Mouse (Mus musculus): ENCODE measurements around the gene Nhsl2. TPM values are rescaled to one million over a fixed set of nuclear protein-coding genes. Genes with fewer than 3 reads are reported as not detected.

The Nhsl2 gene
- polyA plus RNA-seq, 1 experiment from 2014 or later, result 1.6 TPM

DNA sequence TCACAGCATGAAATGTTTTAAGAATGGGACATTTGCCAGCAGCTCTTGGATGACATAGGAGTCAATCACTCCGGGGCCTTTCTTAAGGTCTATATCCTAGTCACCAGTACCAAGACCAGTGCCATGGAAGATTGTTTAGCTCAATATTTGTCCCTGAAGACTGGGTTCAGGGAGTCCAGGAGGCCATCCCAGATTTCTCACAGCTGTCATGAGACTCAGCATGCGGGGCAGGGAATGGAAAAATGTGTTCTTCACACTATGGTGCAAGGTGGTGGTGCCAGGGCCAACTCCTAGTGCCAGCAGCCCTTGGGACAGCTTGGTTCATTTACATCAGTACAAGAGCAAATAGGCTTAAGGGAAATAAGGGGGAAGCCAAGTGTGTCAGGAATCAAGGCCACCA is 131.4 kb downstream of the Nhsl2 start:
- ATAC-seq (ENCODE audit: insufficient read depth), result no peak
- 63% methylated on average over 2 of the region's 2 CpGs for WGBS (ENCODE audit: insufficient replicate concordance)
- Histone ChIP-seq H3K4me2 (no peak overlapping the region), H3K36me3 (replicated peaks) (no peaks in the 10 kb centered on the region), H3K4me1 (replicated peaks) (no peaks in the 10 kb centered on the region), H3K9ac (no peak overlapping the region), H3K9me3 (replicated peaks) (no peaks in the 10 kb centered on the region), H3K27ac (replicated peaks) (no peak overlapping the region), H3K27me3 (peaks cover 15% of the 10 kb centered on the region; the same call in 1 of the 2 replicates), H3K4me3 (replicated peaks) (no peak overlapping the region)

DNA sequence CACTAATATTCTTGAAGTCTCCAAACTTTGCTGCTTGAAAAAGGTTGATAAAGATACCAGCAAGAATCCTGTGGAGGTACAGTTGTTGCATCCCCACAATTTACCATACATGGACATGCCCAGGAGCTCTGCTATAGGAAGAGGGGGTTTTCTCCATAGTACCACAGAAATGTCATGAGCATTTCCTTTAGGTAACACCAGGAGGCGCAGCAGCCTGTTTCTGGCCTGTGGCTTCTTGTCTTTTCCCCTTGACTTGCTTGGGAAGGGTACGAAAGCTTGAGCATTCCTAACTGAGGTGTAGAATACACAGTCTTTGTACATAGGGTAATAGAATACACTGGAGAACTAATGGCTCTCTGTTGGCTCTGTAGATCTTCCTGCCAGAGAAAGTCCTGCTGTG is 132.3 kb downstream of the Nhsl2 start:
- 39% methylated on average over 2 of the region's 2 CpGs for WGBS (ENCODE audit: insufficient replicate concordance)
- no peaks in the 10 kb centered on the region for H3K4me1 ChIP-seq (replicated peaks)
- peaks cover 15% of the 10 kb centered on the region; the same call in 1 of the 2 replicates for H3K27me3 ChIP-seq
- no peak for ATAC-seq (ENCODE audit: insufficient read depth)
- no peaks in the 10 kb centered on the region for H3K9me3 ChIP-seq (replicated peaks)
- H3K9ac ChIP-seq, result no peak overlapping the region
- H3K27ac ChIP-seq (replicated peaks), result no peak overlapping the region
- no peaks in the 10 kb centered on the region for H3K36me3 ChIP-seq (replicated peaks)
- no peak overlapping the region for H3K4me3 ChIP-seq (replicated peaks)
- H3K4me2 ChIP-seq, result no peak overlapping the region

DNA sequence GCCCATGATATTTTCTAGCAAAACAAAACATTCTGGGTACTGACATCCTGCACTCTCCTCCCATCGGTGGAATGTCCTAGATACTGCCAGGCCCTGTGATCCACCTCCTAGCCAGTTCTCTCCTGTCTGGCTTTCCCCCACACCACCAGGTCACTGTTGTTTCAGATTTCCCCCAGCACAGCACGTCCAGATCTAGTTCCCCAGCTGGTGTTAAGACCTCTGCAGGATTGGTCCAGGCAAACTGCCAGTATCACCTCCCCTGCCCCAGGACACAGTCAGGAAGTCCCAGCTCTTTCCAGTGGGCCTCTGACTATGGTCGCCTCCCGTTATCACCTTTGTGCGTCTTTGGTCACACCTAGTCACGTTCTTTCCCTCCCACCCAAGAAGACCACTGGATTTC is 134.5 kb downstream of the Nhsl2 start:
- peaks cover 15% of the 10 kb centered on the region; the same call in 1 of the 2 replicates for H3K27me3 ChIP-seq
- no peaks in the 10 kb centered on the region for H3K4me1 ChIP-seq (replicated peaks)
- no peaks in the 10 kb centered on the region for H3K9me3 ChIP-seq (replicated peaks)
- H3K4me2 ChIP-seq, result no peak overlapping the region
- ATAC-seq (ENCODE audit: insufficient read depth), result no peak
- H3K36me3 ChIP-seq (replicated peaks), result no peaks in the 10 kb centered on the region
- H3K9ac ChIP-seq, result no peak overlapping the region
- no peak overlapping the region for H3K4me3 ChIP-seq (replicated peaks)
- WGBS (ENCODE audit: insufficient replicate concordance), result 42% methylated on average over 6 of the region's 6 CpGs
- H3K27ac ChIP-seq (replicated peaks), result no peak overlapping the region

- no peaks in the 10 kb centered on the region for H3K36me3 ChIP-seq (replicated peaks)
- no peaks in the 10 kb centered on the region for H3K9me3 ChIP-seq (replicated peaks)
- no peak overlapping the region for H3K27ac ChIP-seq (replicated peaks)
- no peak for ATAC-seq (ENCODE audit: insufficient read depth)
- peaks cover 23% of the 10 kb centered on the region for H3K27me3 ChIP-seq
- H3K4me1 ChIP-seq (replicated peaks), result no peaks in the 10 kb centered on the region
- 45% methylated on average over 9 of the region's 9 CpGs for WGBS (ENCODE audit: insufficient replicate concordance)
- no peak overlapping the region for H3K4me2 ChIP-seq
- H3K9ac ChIP-seq, result no peak overlapping the region
- H3K4me3 ChIP-seq (replicated peaks), result no peak overlapping the region
Observed at GRCm38 (mm10) chrX:101986657-101987367, 137.6 kb downstream of the Nhsl2 start.

DNA sequence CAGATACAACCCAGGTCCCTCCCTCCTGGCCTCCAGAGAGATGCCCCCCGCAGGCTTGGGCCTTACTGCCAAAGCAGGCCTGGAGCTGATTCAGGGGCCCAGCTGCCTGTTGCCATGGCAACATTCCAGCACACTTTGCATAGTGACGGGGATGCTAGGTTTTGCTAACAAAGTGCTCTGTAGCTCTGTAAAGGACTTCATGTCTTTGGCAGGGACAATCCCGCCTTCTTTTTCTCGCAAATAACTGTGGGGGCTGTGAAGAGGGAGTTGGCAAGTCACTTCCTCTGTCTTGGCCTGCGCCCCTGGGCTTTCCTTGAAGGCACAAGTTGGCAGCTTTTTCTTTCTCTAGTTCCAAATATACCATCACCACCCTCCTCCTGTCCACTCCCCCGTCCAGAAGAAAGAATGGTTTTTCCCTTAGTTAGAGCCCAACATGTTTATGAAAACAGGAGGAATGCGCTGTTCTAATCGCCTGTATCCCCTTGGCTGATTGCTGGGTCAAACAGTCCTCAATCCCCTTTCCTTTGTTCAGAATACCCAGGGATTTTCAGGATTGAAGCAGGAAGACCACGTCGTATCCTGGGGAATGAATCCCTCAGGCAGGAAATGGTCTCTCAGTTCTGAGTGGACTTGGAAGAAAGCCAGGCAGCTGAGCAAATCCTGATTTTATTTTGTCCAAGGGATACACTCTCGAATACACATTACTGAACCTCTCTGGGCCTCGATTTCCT is 144.8 kb downstream of the Nhsl2 start:
- Histone ChIP-seq H3K4me2 (no peak overlapping the region), H3K27me3 (peaks cover 29% of the 10 kb centered on the region), H3K4me1 (replicated peaks) (no peaks in the 10 kb centered on the region), H3K9me3 (replicated peaks) (no peaks in the 10 kb centered on the region), H3K9ac (no peak overlapping the region), H3K27ac (replicated peaks) (no peak overlapping the region), H3K36me3 (replicated peaks) (no peaks in the 10 kb centered on the region), H3K4me3 (replicated peaks) (no peak overlapping the region)
- WGBS (ENCODE audit: insufficient replicate concordance), result 44% methylated on average over 12 of the region's 12 CpGs
- ATAC-seq (ENCODE audit: insufficient read depth), result no peak

DNA sequence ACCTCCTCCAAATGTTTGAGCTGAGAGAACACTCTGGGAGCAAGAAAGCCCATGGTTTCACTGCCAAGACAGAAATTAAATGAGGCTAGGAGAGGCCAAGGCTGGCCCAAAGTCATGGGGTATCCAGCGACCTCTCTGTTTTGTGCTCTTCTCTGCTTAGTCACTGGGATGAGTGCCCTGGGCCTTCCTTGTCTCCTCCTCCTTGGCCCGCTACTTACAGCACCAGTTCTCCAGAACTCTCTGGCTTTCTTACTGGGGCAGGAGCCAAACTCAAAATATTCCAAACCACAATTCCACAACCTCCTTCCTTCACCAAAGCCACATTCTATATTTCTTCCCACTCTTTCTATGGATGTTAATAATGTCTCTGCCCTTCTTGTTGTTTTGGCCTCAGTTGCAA is 147.5 kb downstream of the Nhsl2 start:
- H3K4me3 ChIP-seq (replicated peaks), result no peak overlapping the region
- H3K27me3 ChIP-seq, result peaks cover 23% of the 10 kb centered on the region; the same call in 1 of the 2 replicates
- no peaks in the 10 kb centered on the region for H3K9me3 ChIP-seq (replicated peaks)
- H3K27ac ChIP-seq (replicated peaks), result no peak overlapping the region
- ATAC-seq (ENCODE audit: insufficient read depth), result no peak
- no peak overlapping the region for H3K4me2 ChIP-seq
- H3K9ac ChIP-seq, result no peak overlapping the region
- WGBS (ENCODE audit: insufficient replicate concordance), result 52% methylated on average over 2 of the region's 2 CpGs
- no peaks in the 10 kb centered on the region for H3K4me1 ChIP-seq (replicated peaks)
- no peaks in the 10 kb centered on the region for H3K36me3 ChIP-seq (replicated peaks)

DNA sequence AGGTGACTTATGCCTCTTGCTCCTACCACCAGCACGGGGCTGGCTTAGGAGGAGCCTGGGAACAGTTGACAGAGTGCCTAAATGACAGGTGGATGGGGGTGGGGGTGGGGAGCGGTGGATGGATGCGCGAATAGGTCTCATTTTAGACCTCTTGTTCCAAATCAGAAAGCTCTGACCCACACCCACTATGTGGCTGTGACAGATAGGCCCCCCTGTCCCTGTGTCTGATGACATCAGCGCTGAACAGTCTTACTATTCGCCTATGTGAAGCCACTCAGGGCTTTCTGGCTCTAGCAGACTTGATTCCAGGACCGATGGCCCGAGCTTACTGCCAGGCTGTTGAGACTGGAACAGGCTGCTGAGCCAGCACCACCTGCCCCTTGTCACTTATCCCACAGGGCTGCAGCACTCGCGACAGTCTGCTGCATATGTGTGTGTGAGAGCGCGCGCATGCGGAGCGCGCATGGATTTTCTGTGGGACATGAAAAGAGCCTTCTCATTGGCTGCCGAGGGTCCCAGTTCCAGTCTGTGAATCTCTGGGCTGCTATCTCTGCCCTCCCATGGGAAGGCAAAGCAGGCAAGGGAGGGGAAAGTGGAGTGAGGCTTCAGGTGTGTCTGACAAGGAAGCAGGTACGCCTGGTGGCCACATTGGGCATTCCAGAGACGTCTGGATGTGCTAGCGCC is 154.6 kb downstream of the Nhsl2 start:
- peak overlapping the region; percentile 7; the same call in 1 of the 2 replicates for H3K4me2 ChIP-seq
- H3K4me1 ChIP-seq (replicated peaks), result no peaks in the 10 kb centered on the region
- H3K9me3 ChIP-seq (replicated peaks), result no peaks in the 10 kb centered on the region
- no peak for ATAC-seq (ENCODE audit: insufficient read depth)
- no peak overlapping the region for H3K27ac ChIP-seq (replicated peaks)
- 20% methylated on average over 20 of the region's 20 CpGs for WGBS (ENCODE audit: insufficient replicate concordance)
- no peak overlapping the region for H3K9ac ChIP-seq
- peaks cover 62% of the 10 kb centered on the region for H3K27me3 ChIP-seq
- H3K4me3 ChIP-seq (replicated peaks), result no peak overlapping the region
- H3K36me3 ChIP-seq (replicated peaks), result no peaks in the 10 kb centered on the region

DNA sequence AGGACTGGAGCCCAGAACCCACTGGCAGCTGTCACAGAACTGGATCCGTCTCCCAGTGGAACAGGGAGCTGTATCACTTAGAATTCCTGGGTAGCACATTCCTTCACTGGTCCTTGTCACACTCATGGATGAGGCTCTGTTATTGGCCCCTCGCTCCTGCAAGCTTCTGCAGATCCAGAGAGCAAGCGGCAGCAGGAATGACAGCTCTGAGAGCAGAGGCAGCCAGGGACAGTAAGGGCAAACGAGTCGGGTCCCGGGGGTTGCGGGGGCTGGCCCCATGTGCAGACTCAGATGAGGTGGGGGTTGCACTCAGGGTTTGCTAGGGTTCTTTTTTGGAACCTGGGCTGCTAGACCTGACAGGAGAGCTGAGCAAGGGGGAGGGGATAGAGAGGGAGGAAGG is 155.2 kb downstream of the Nhsl2 start:
- no peak for ATAC-seq (ENCODE audit: insufficient read depth)
- Histone ChIP-seq H3K4me3 (replicated peaks) (no peak overlapping the region), H3K4me2 (no peak overlapping the region)

DNA sequence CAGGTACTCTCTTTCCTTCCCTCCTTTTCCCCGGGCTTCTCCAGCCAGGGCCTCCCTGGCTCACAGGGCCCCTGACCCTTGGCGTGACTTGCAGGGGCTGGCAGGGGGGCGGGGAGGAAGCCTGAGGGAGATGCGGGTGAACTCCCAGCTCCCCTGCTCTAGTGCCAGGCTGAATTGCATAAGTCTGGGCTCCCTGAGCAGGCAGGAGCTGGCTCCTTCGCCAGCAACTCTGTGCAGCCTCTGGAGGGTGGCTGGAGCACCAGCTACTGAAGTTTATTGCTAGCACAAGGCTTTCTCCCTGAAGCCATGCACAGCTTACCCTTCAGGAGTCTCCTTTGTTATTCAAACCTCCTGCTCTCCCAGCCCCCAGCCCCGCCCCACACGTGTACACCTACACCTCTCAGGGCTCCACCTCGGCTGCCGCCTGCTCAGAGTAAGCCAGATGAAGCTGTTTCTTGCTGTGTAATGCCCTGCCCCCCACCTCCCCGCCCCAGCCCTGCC is 156.0 kb downstream of the Nhsl2 start:
- 27% methylated on average over 10 of the region's 10 CpGs for WGBS (ENCODE audit: insufficient replicate concordance)
- Histone ChIP-seq H3K9ac (no peak overlapping the region), H3K4me1 (replicated peaks) (no peaks in the 10 kb centered on the region), H3K36me3 (replicated peaks) (no peaks in the 10 kb centered on the region), H3K9me3 (replicated peaks) (no peaks in the 10 kb centered on the region), H3K27ac (replicated peaks) (no peak overlapping the region), H3K4me3 (replicated peaks) (no peak overlapping the region), H3K27me3 (peaks cover 61% of the 10 kb centered on the region), H3K4me2 (no peak overlapping the region)
- no peak for ATAC-seq (ENCODE audit: insufficient read depth)

More for the DNA sequence above, 155.2 kb downstream of the Nhsl2 start:
- Histone ChIP-seq H3K27ac (replicated peaks) (no peak overlapping the region), H3K9ac (no peak overlapping the region), H3K4me1 (replicated peaks) (no peaks in the 10 kb centered on the region), H3K9me3 (replicated peaks) (no peaks in the 10 kb centered on the region), H3K27me3 (peaks cover 67% of the 10 kb centered on the region), H3K36me3 (replicated peaks) (no peaks in the 10 kb centered on the region)
- 25% methylated on average over 7 of the region's 7 CpGs for WGBS (ENCODE audit: insufficient replicate concordance)

DNA sequence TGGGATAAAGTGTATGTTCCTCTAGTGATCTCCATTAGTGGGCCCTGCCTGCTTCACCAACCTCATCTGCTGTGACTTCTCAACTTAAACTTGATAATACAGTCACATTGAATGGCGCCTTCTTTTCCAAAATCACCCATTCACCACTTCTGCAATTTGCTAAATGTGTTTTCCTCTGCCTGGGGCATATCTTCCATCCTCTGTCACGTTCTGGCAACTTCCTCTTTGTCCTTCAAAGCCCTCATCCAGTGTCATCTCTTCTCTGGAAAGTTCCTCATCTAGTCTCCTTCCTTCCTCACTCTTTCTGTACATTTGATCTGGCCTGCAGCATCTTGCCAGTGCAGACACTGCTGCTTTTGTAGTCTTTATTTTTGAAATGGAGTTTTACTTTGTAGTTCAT is 158.8 kb downstream of the Nhsl2 start:
- WGBS (ENCODE audit: insufficient replicate concordance), result 22% methylated on average over 2 of the region's 2 CpGs
- no peak overlapping the region for H3K9ac ChIP-seq
- ATAC-seq (ENCODE audit: insufficient read depth), result no peak
- no peak overlapping the region for H3K4me2 ChIP-seq
- no peak overlapping the region for H3K27ac ChIP-seq (replicated peaks)
- H3K4me3 ChIP-seq (replicated peaks), result no peak overlapping the region
- H3K4me1 ChIP-seq (replicated peaks), result no peaks in the 10 kb centered on the region
- no peaks in the 10 kb centered on the region for H3K9me3 ChIP-seq (replicated peaks)
- no peaks in the 10 kb centered on the region for H3K36me3 ChIP-seq (replicated peaks)
- peaks cover 55% of the 10 kb centered on the region for H3K27me3 ChIP-seq

Measured in liver, embryonic 15.5 days (tissue).